Mouse (Mus musculus) limb, embryonic 11.5 days (tissue): ENCODE measurements around the gene Prpf39. TPM values are rescaled to one million over a fixed set of nuclear protein-coding genes. Genes with fewer than 3 reads are reported as not detected.

Experiments
- ATAC-seq: fragments of 200-750 bp; cut with Nextera tagmentation; 2 replicates; pipeline ENCODE4 v1.8.0; 2017; ENCODE audit warnings: low read depth; ENCODE audit not compliant: insufficient number of reproducible peaks, low FRiP score, low TSS enrichment
- DNase-seq: peaks from one replicate; pipeline ENCODE4 v3.0.0-alpha.2; 2015; ENCODE audit warnings: low spot score
- H3K27ac ChIP-seq: fragments of 300-500 bp; sonication (generic); replicated peaks from 2 replicates; pipeline ENCODE4 v1.5.1; 2014; ENCODE audit warnings: low read depth, mild to moderate bottlenecking, low read length
- H3K27me3 ChIP-seq: fragments of 300-500 bp; sonication (generic); 2 replicates; pipeline ENCODE4 v1.6.1; 2014; ENCODE audit warnings: mild to moderate bottlenecking, low read length, mixed read lengths; ENCODE audit not compliant: control insufficient read depth, insufficient read depth
- H3K36me3 ChIP-seq: fragments of 300-500 bp; sonication (generic); 2 replicates; pipeline ENCODE4 v1.6.1; 2014; ENCODE audit warnings: mild to moderate bottlenecking, low read length, moderate library complexity, mixed read lengths; ENCODE audit not compliant: control insufficient read depth, insufficient read depth
- H3K4me1 ChIP-seq: fragments of 300-500 bp; sonication (generic); 2 replicates; pipeline ENCODE4 v1.6.1; 2014; ENCODE audit warnings: low read length, mixed read lengths; ENCODE audit not compliant: control insufficient read depth, insufficient read depth
- H3K4me2 ChIP-seq: fragments of 300-500 bp; sonication (generic); 2 replicates; pipeline ENCODE4 v1.6.1; 2014; ENCODE audit warnings: low read depth, mild to moderate bottlenecking, moderate library complexity; ENCODE audit not compliant: severe bottlenecking
- H3K4me3 ChIP-seq: fragments of 300-500 bp; sonication (generic); 2 replicates; pipeline ENCODE4 v1.5.1; 2014; ENCODE audit warnings: low read depth, low read length
- H3K9ac ChIP-seq: fragments of 300-500 bp; sonication (generic); 2 replicates; pipeline ENCODE4 v1.6.1; 2014; ENCODE audit warnings: mild to moderate bottlenecking, low read length
- H3K9me3 ChIP-seq: fragments of 300-500 bp; sonication (generic); 2 replicates; pipeline ENCODE4 v1.6.1; 2016; ENCODE audit warnings: low read length; ENCODE audit not compliant: control insufficient read depth
- WGBS: fragments of 180-500 bp; shearing (Covaris S2); extraction: QIAGEN DNeasy Blood & Tissue Kit; methylation state at CpG from one replicate; pipeline ENCODE4 v1.1.7; 2014; 5-methylcytosine and 5-hydroxymethylcytosine counted together
- polyA plus RNA-seq: library from polyadenylated mRNA; unstranded; fragments of >200 nt; fragmentation: Nextera tagmentation; extraction: Ambion mirVana; gene quantifications from 2 replicates; pipeline ENCODE4 v1.2.1, GENCODE M21; 2014

The Prpf39 gene
- polyA plus RNA-seq, 1 experiment from 2014 or later, result 74.4 TPM

GRCm38 (mm10) chr12:65075733-65076310 lies 39.7 kb downstream of the Prpf39 start:
- Histone ChIP-seq H3K36me3 (peaks cover 2% of the 10 kb centered on the region; the same call in 1 of the 2 replicates), H3K4me1 (no peaks in the 10 kb centered on the region)
- no peak for DNase-seq

GRCm38 (mm10) chr12:65076906-65077305 lies 40.8 kb downstream of the Prpf39 start:
- H3K9me3 ChIP-seq, result no peaks in the 10 kb centered on the region
- no peak overlapping the region for H3K9ac ChIP-seq
- H3K4me2 ChIP-seq, result peak overlapping the region; percentile 64; the same call in 1 of the 2 replicates
- 83% methylated on average over 9 of the region's 9 CpGs for WGBS
- no peak for ATAC-seq
- peaks cover 2% of the 10 kb centered on the region; the same call in 1 of the 2 replicates for H3K36me3 ChIP-seq
- no peaks in the 10 kb centered on the region for H3K4me1 ChIP-seq
- no peaks in the 10 kb centered on the region for H3K27me3 ChIP-seq
- no peak for DNase-seq
- H3K4me3 ChIP-seq, result peak overlapping the region; percentile 82; the same call in 1 of the 2 replicates
- H3K27ac ChIP-seq, result no peak overlapping the region

More at GRCm38 (mm10) chr12:65075733-65076310, 39.7 kb downstream of the Prpf39 start:
- Histone ChIP-seq H3K9me3 (no peaks in the 10 kb centered on the region), H3K4me3 (peak overlapping the region; percentile 82), H3K9ac (peak overlapping the region; percentile 80), H3K27ac (peak overlapping the region; percentile 31; the same call in 1 of the 2 replicates), H3K27me3 (no peaks in the 10 kb centered on the region), H3K4me2 (peak overlapping the region; percentile 64)
- ATAC-seq, result peak; percentile 2; the same call in 1 of the 2 replicates
- WGBS, result 0% methylated on average over 39 of the region's 41 CpGs

DNA sequence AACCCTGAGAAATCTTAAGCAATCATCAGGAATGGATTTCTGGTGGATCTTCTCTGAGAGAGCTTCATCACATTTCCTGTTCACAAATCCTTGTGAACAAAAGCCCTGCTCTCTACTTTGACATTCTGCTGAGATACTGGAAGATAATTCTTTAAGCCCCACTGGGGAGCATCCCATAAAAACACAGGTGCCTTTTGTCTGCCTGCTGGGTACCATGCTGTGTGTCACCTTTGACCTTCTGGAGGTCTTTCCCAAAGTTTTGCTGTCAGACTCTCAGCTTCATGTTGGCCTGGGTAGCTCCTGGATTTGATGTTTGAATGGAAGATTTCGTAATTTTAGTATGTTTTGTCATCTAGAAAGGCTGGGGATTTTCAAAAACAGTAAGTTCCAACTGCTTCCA lies 72.6 kb downstream of the Prpf39 start:
- H3K36me3 ChIP-seq, result peaks cover 6% of the 10 kb centered on the region; the same call in 1 of the 2 replicates
- no peak overlapping the region for H3K9ac ChIP-seq
- no peak for ATAC-seq
- no peaks in the 10 kb centered on the region for H3K27me3 ChIP-seq
- DNase-seq, result no peak
- no peak overlapping the region for H3K27ac ChIP-seq
- WGBS, result 88% methylated on average over 1 of the region's 1 CpGs
- H3K9me3 ChIP-seq, result no peaks in the 10 kb centered on the region
- no peaks in the 10 kb centered on the region for H3K4me1 ChIP-seq
- H3K4me2 ChIP-seq, result no peak overlapping the region
- no peak overlapping the region for H3K4me3 ChIP-seq

GRCm38 (mm10) chr12:65111503-65111902 lies 75.4 kb downstream of the Prpf39 start:
- ATAC-seq (no peak), DNase-seq (no peak)
- H3K4me1 ChIP-seq, result no peaks in the 10 kb centered on the region
- H3K9ac ChIP-seq, result no peak overlapping the region
- no peak overlapping the region for H3K4me2 ChIP-seq
- H3K9me3 ChIP-seq, result no peaks in the 10 kb centered on the region
- H3K27me3 ChIP-seq, result no peaks in the 10 kb centered on the region
- no peak overlapping the region for H3K4me3 ChIP-seq
- 90% methylated on average over 3 of the region's 3 CpGs for WGBS
- no peak overlapping the region for H3K27ac ChIP-seq
- H3K36me3 ChIP-seq, result peaks cover 4% of the 10 kb centered on the region; the same call in 1 of the 2 replicates

GRCm38 (mm10) chr12:65112811-65113210 lies 76.7 kb downstream of the Prpf39 start:
- Histone ChIP-seq H3K27me3 (no peaks in the 10 kb centered on the region), H3K4me2 (no peak overlapping the region), H3K27ac (no peak overlapping the region), H3K36me3 (peaks cover 4% of the 10 kb centered on the region; the same call in 1 of the 2 replicates), H3K4me1 (no peaks in the 10 kb centered on the region), H3K4me3 (no peak overlapping the region), H3K9ac (no peak overlapping the region), H3K9me3 (no peaks in the 10 kb centered on the region)
- ATAC-seq, result no peak
- 97% methylated on average over 1 of the region's 1 CpGs for WGBS
- DNase-seq, result no peak

Other genes with a start within 250 kb of the Prpf39 start
- 2.1 and 2.4 TPM in 2 replicates for gene Gm527, start 118.4 kb upstream of the Prpf39 start, polyA plus RNA-seq
- 10.8 and 11.6 TPM in 2 replicates for gene Klhl28, start 70.8 kb upstream of the Prpf39 start, polyA plus RNA-seq
- gene Togaram1, start 70.5 kb upstream of the Prpf39 start, polyA plus RNA-seq, result 27.3 and 28.1 TPM in 2 replicates
- 627 and 648 TPM in 2 replicates for gene Fkbp3, start 37.7 kb downstream of the Prpf39 start, polyA plus RNA-seq
- 18.0 and 18.6 TPM in 2 replicates for gene Fancm, start 39.3 kb downstream of the Prpf39 start, polyA plus RNA-seq
- 80.3 and 86.8 TPM in 2 replicates for gene Mis18bp1, start 136.3 kb downstream of the Prpf39 start, polyA plus RNA-seq
- not detected in 2 replicates for gene Wdr20rt, start 189.2 kb downstream of the Prpf39 start, polyA plus RNA-seq